Mouse (Mus musculus) heart, embryonic 10.5 days (tissue): Measurements from ENCODE around the gene Kif5c. TPM values are rescaled to one million over a fixed set of nuclear protein-coding genes. Genes with fewer than 3 reads are reported as not detected.

Experiments used
- DNase-seq: peaks from one replicate; pipeline ENCODE4 v3.0.0-alpha.2; 2017; ENCODE audit warnings: low spot score
- H3K27ac ChIP-seq: fragments of 300-500 bp; sonication (generic); 2 replicates; pipeline ENCODE4 v1.5.1; 2016; ENCODE audit warnings: mild to moderate bottlenecking
- H3K27me3 ChIP-seq: fragments of 300-500 bp; sonication (generic); 2 replicates; pipeline ENCODE4 v1.6.1; 2016; ENCODE audit warnings: mild to moderate bottlenecking; ENCODE audit not compliant: poor library complexity, insufficient read depth, severe bottlenecking
- H3K36me3 ChIP-seq: fragments of 300-500 bp; sonication (generic); 2 replicates; pipeline ENCODE4 v1.6.1; 2016; ENCODE audit warnings: mild to moderate bottlenecking, moderate library complexity
- H3K4me1 ChIP-seq: fragments of 300-500 bp; sonication (generic); 2 replicates; pipeline ENCODE4 v1.6.1; 2016; ENCODE audit warnings: mild to moderate bottlenecking
- H3K4me3 ChIP-seq: fragments of 300-500 bp; sonication (generic); 2 replicates; pipeline ENCODE4 v1.5.1; 2016; ENCODE audit warnings: mild to moderate bottlenecking, moderate library complexity
- H3K9me3 ChIP-seq: fragments of 300-500 bp; sonication (generic); 2 replicates; pipeline ENCODE4 v1.6.1; 2016; ENCODE audit warnings: mild to moderate bottlenecking, moderate library complexity
- WGBS: fragments of 180-500 bp; shearing (Covaris S2); methylation state at CpG from one replicate; pipeline ENCODE4 v1.1.7; 2016; 5-methylcytosine and 5-hydroxymethylcytosine counted together
- polyA plus RNA-seq: library from polyadenylated mRNA; unstranded; fragments of >200 nt; fragmentation: Nextera tagmentation; extraction: Ambion mirVana; gene quantifications from 2 replicates; pipeline ENCODE4 v1.2.1, GENCODE M21; 2016

The Kif5c gene
- polyA plus RNA-seq, 1 experiment from 2014 or later = 4.3 TPM

DNA sequence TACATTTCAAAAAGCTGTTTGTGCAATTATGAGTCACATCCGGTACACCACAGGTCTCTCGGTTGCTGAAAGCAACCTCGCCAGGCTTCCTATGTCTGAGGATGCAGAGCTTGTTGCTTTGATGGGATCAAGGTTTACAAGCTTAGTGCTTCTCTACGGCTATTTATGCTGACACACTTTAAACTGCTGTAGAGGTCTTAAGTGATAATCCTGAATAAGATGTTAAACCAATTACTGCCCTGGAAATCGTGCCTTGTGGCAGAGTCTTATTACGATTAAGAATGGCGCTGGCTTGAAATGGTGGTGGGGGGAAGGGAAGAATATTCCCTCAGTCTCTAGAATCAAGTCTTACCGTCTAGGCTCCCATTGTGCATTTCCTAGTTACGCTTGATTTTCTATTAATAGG is 71.3 kb downstream of the Kif5c start:
- no peak overlapping the region for H3K4me3 ChIP-seq
- H3K27me3 ChIP-seq = no peaks in the 10 kb centered on the region
- H3K9me3 ChIP-seq = no peaks in the 10 kb centered on the region
- 74% methylated on average over 9 of the region's 9 CpGs for WGBS
- no peak overlapping the region for H3K27ac ChIP-seq
- no peaks in the 10 kb centered on the region for H3K36me3 ChIP-seq
- DNase-seq = no peak
- peaks cover 6% of the 10 kb centered on the region for H3K4me1 ChIP-seq

DNA sequence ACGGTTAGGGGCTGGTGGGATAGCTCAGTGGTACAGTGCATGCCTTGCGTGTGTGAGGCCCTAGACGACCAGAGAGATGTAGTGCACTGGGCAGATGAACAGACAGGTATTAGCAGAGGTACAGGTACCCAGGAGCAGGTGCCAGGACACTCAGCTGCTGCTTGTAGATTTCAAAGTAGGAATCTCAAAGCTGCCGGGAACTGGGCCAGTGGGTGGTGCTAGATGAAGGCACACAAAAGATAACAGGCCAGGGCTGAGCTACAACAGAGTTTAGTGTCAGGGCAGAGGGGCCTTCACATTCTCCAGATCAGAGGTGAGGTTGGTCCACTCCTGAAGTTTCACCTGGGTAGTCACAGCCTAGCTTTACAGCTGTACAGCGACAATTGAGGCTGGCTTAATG is 72.3 kb downstream of the Kif5c start:
- Histone ChIP-seq H3K27ac (no peak overlapping the region), H3K27me3 (no peaks in the 10 kb centered on the region)
- 64% methylated on average over 5 of the region's 5 CpGs for WGBS

DNA sequence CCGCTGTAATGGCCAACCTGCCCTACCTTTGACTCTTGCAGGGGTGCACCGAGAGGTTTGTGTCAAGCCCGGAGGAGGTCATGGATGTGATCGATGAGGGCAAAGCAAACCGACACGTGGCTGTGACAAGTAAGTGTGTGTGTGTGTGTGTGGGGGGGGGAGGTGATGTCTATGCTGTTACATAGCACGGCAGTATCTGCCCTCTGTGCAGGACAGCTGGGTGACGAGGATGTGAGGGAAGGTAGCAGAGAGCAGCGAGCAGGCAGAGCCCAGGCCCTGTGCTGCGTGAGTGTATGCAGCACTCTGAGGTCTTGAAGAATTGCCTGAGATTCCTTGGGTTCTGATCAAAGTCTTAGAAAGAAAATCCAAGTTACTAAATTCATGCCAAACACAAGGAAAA is 75.6 kb downstream of the Kif5c start:
- H3K36me3 ChIP-seq = no peaks in the 10 kb centered on the region
- 64% methylated on average over 10 of the region's 10 CpGs for WGBS

More for the DNA sequence above, 72.3 kb downstream of the Kif5c start:
- Histone ChIP-seq H3K9me3 (no peaks in the 10 kb centered on the region), H3K4me3 (no peak overlapping the region), H3K36me3 (no peaks in the 10 kb centered on the region), H3K4me1 (peaks cover 6% of the 10 kb centered on the region)
- no peak for DNase-seq

DNA sequence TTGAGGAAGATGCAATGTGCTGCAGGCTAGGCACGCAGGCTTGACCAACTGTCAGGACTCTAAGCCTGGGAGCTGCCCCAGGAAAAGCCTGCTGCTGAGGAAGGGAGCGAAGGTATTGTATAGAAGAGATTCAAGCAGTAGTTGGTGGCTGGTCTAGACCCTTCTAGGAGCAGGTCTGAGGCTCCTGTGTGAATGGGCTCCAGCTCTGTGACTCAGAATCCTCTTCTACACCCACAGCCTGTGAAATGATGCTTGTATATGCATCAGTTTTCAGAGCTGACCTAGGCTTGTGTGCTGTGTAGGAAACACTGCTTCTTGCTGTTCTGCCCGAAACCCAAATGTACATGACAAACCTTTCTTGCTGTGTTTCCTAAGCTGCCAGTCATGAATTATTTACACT is 76.4 kb downstream of the Kif5c start:
- no peak for DNase-seq
- Histone ChIP-seq H3K27me3 (no peaks in the 10 kb centered on the region), H3K36me3 (no peaks in the 10 kb centered on the region), H3K4me1 (peaks cover 12% of the 10 kb centered on the region), H3K9me3 (no peaks in the 10 kb centered on the region), H3K4me3 (no peak overlapping the region), H3K27ac (no peak overlapping the region)
- 76% methylated on average over 3 of the region's 3 CpGs for WGBS

More for the DNA sequence above, 75.6 kb downstream of the Kif5c start:
- Histone ChIP-seq H3K4me3 (no peak overlapping the region), H3K27ac (no peak overlapping the region), H3K27me3 (no peaks in the 10 kb centered on the region), H3K9me3 (no peaks in the 10 kb centered on the region), H3K4me1 (peaks cover 6% of the 10 kb centered on the region)
- DNase-seq = no peak

DNA sequence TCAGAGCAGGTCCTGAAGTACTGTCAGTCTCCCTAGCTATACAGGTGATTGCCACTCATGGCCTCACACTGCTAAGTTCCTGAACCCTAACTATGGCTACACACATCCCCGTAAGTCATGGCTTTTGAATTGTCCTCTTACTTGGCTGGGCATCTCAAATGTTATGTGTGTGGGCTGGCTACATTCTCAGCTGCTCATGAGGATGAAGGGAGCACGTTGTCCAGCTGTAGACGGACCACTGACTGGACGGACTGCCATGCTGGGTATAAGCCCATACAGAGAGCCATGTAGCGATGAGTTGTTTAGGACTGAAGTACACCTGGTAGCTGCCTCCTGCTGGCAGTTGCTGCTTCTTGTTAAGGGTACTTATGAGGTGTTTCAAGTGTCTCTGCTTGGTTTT is 79.8 kb downstream of the Kif5c start:
- no peak overlapping the region for H3K27ac ChIP-seq
- no peaks in the 10 kb centered on the region for H3K36me3 ChIP-seq
- H3K4me3 ChIP-seq = no peak overlapping the region
- DNase-seq = no peak
- H3K9me3 ChIP-seq = no peaks in the 10 kb centered on the region
- WGBS = 89% methylated on average over 5 of the region's 5 CpGs
- peaks cover 8% of the 10 kb centered on the region for H3K4me1 ChIP-seq
- H3K27me3 ChIP-seq = no peaks in the 10 kb centered on the region

DNA sequence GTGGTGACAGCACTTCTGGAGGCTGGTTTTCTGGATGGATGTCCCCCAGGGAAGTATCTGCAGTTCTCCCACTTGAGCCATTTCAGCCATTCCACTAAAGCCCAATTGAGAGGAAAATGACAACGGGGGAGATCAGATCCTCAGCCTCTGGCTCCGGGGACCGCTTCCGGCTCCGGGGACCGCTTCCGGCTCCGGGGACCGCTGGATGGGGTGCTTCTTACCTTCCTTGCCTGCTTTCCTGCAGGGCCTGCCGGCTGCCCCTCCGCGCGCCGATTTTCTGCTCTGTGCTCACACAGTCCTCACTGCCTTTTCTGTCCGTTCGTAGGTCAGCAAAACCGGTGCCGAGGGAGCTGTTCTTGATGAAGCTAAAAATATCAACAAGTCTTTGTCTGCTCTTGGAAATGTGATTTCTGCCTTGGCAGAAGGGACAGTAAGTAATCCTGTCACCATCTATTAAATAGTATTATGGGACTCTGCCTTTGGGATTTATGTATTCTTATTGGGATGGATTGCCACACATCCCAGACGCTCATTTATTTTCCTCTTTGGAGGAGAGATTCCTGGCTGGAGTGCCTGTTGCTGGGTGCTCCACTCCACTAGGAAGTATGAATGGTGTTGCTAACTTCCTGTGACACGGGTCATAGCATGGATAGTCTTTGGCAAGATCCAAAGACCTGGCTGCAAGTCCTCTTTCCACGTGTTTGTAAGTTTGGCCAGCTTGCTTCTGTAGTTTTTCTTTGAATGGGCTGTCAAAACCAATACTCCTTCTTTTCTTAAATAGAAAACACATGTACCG is 81.3 kb downstream of the Kif5c start:
- H3K4me1 ChIP-seq = peaks cover 8% of the 10 kb centered on the region
- peak overlapping the region; percentile 8; the same call in 1 of the 2 replicates for H3K4me3 ChIP-seq
- H3K9me3 ChIP-seq = no peaks in the 10 kb centered on the region
- 82% methylated on average over 22 of the region's 22 CpGs for WGBS
- H3K27me3 ChIP-seq = no peaks in the 10 kb centered on the region
- H3K36me3 ChIP-seq = no peaks in the 10 kb centered on the region
- DNase-seq = peak; percentile 72
- H3K27ac ChIP-seq = peak overlapping the region; percentile 70; the same call in 1 of the 2 replicates

DNA sequence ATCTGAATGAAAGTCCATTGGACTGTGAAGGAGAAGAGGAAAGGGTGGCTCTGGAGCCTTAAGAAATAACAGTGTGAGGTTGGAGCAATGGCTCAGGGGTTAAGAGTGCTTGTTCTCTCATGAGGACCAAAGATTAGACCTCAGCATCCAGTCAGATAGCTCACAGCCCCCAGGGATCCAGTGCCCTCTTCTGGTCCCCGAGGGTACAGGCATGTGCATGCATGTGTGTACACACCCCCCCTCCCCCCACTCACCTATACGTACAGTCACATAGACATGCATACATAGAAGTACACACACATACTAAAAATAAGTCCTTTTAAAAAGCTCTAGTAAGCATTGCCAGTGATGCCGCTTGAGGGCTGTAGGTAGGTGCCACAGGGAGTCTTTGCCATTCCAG is 91.1 kb downstream of the Kif5c start:
- Histone ChIP-seq H3K9me3 (no peaks in the 10 kb centered on the region), H3K27ac (no peak overlapping the region), H3K4me3 (no peak overlapping the region), H3K27me3 (no peaks in the 10 kb centered on the region), H3K4me1 (no peaks in the 10 kb centered on the region), H3K36me3 (no peaks in the 10 kb centered on the region)
- 75% methylated on average over 3 of the region's 3 CpGs for WGBS
- no peak for DNase-seq

DNA sequence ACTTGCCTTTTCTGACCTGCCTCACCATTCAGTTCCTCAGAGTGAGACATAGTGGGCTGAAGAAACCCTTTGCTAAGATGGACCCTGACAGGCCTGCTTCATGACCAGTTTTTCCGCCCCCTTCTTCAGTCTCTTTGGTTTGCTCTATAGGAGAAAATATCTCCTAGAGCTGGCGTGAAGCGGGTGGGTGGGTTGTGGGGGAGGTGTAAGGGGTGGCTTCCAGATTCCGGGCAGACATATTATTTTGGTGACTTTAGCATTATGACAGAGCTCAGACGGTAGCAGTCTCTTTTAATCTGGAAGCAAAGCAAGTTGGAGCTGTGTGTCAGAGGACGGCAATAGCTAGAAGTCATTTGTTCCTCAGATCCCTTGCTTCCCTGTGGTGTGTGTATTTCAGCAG is 92.6 kb downstream of the Kif5c start:
- no peaks in the 10 kb centered on the region for H3K36me3 ChIP-seq
- no peak overlapping the region for H3K4me3 ChIP-seq
- no peak for DNase-seq
- no peaks in the 10 kb centered on the region for H3K4me1 ChIP-seq
- H3K27me3 ChIP-seq = no peaks in the 10 kb centered on the region
- no peak overlapping the region for H3K27ac ChIP-seq
- H3K9me3 ChIP-seq = no peaks in the 10 kb centered on the region
- 76% methylated on average over 6 of the region's 6 CpGs for WGBS

DNA sequence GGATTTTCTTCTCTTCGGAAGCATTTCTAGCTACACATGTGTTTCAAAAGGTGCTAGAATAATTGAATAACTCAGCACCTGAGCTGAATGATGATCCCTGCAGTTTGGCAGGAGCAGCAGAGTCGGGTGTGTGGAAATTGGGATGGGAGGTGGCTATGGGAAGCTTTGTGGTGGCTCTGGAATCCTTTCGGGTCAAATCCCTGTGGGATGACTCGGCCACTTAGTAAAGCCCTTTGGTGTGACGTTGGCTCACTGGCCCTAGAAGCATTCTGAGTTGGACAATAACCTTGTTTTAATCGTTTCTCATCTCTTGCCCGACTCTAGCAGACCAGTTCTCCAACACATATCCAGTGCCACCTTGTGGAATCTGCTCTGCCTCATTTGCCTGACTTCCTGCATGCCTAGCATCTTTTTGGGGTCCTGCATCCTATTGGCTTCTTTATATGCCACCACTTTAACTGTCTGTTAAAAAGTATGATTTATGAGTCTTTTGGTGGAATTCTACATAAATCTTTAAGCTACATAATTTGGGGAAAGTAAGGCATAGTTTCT is 93.3 kb downstream of the Kif5c start:
- Histone ChIP-seq H3K4me1 (no peaks in the 10 kb centered on the region), H3K27me3 (no peaks in the 10 kb centered on the region), H3K27ac (no peak overlapping the region), H3K4me3 (no peak overlapping the region), H3K36me3 (no peaks in the 10 kb centered on the region), H3K9me3 (no peaks in the 10 kb centered on the region)
- 74% methylated on average over 7 of the region's 7 CpGs for WGBS
- no peak for DNase-seq

DNA sequence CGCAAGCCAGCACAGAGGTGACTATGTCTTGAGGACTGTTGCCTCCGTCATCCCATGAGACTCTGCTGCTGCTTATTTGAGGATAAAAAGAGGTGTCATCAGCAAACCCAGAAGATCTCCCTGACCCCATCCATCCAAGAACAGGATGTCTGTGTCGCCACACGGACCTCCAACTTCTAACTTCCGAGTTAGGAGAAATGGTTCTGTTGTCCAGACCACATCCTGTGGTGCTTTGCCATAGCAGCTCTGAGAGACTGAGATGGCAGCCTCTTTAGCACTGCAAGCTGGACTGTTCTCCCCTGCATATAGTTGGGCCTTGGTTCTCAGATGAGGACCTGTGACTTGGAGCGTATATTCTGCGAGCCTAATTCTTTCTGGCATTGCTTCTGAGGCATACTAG is 97.4 kb downstream of the Kif5c start:
- Histone ChIP-seq H3K9me3 (no peaks in the 10 kb centered on the region), H3K4me1 (peaks cover 20% of the 10 kb centered on the region), H3K27ac (no peak overlapping the region), H3K36me3 (no peaks in the 10 kb centered on the region), H3K4me3 (no peak overlapping the region), H3K27me3 (no peaks in the 10 kb centered on the region)
- 87% methylated on average over 7 of the region's 7 CpGs for WGBS
- no peak for DNase-seq

DNA sequence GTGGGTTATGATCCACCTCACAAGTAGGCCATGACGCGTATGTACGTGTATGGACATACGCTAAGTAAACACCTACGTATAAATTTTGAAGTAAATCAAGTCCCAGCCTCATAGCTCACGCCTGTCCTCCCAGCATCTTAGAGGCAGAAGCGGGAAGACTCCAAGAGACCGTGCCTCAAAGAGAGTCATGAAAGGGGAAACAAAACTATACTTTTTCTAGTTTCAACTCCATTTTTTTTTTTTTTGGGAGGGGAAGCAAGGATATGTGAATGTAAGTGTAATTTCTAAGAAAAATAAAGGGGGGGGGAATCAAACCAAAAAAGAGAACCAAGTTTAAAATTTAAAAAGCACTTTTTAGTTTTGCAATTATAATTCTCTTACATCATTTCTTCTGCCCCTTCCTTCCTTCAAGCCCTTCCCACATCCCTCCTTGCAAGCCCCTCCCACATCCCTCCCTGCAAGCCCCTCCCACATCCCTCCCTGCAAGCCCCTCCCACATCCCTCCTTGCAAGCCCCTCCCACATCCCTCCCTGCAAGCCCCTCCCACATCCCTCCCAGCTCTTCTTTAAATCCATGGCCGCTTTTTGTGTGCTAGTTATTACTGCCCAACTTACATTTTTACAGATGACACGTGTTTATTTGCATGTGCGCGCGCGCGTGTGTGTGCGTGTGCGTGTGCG is 98.5 kb downstream of the Kif5c start:
- H3K4me1 ChIP-seq = peaks cover 28% of the 10 kb centered on the region
- H3K9me3 ChIP-seq = no peaks in the 10 kb centered on the region
- 89% methylated on average over 18 of the region's 18 CpGs for WGBS
- no peak for DNase-seq
- H3K27ac ChIP-seq = no peak overlapping the region
- no peaks in the 10 kb centered on the region for H3K27me3 ChIP-seq
- no peak overlapping the region for H3K4me3 ChIP-seq
- H3K36me3 ChIP-seq = no peaks in the 10 kb centered on the region

DNA sequence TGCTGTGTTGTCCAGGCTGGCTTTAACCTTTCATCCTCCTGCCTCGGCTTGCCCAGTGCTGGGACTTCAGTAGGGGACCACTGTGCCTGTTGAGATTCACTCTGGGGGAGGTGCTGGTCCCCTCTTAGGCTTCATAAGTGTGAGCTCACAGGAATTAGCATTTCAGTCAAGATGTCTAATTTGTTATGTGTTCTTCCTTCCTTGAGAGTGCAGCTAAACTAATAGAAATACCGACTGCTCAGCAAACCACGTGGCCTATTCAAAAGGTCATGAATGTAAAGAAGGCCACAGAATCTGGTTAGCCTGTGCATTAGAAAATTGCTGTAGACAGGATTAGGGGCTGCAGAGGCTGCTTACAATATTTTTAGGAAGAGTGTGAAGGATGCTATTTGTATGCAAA is 99.4 kb downstream of the Kif5c start:
- Histone ChIP-seq H3K36me3 (no peaks in the 10 kb centered on the region), H3K9me3 (no peaks in the 10 kb centered on the region), H3K4me1 (peaks cover 37% of the 10 kb centered on the region), H3K27ac (0 out of 2 replicates have a peak overlapping the region, but pooled peaks have one; percentile 17), H3K4me3 (no peak overlapping the region), H3K27me3 (no peaks in the 10 kb centered on the region)
- DNase-seq = no peak
- WGBS = 64% methylated on average over 3 of the region's 3 CpGs
